Mouse (Mus musculus): ENCODE measurements at regions not wholly inside any gene's neighbourhood (a gene's known extent, or its start where the extent isn't known, plus 50 kb on each side); places are given as distances from the start of the nearest gene placed in this dataset.

- no peak for DNase-seq (ENCODE audit: low spot score)
Measured at GRCm38 (mm10) chr15:52095629-52096190, 1789.0 kb upstream of the Gm7489 start.

GRCm38 (mm10) chr15:52108761-52109160 lies 1775.9 kb upstream of the Gm7489 start:
- no peak for DNase-seq (ENCODE audit: low spot score)

- no peak for DNase-seq (ENCODE audit: low spot score)
Measured at GRCm38 (mm10) chr15:52114368-52115036, 1770.2 kb upstream of the Gm7489 start.

GRCm38 (mm10) chr15:52136693-52137092 lies 1748.0 kb upstream of the Gm7489 start:
- DNase-seq (ENCODE audit: low spot score) = no peak

GRCm38 (mm10) chr15:52153421-52153820 lies 1731.3 kb upstream of the Gm7489 start:
- no peak for DNase-seq (ENCODE audit: low spot score)

GRCm38 (mm10) chr15:52155784-52156183 lies 1728.9 kb upstream of the Gm7489 start:
- no peak for DNase-seq (ENCODE audit: low spot score)

- no peak for DNase-seq (ENCODE audit: low spot score)
Measured at GRCm38 (mm10) chr15:52156779-52157178, 1727.9 kb upstream of the Gm7489 start.

- peak; percentile 78 for DNase-seq (ENCODE audit: low spot score)
Measured at GRCm38 (mm10) chr15:52160181-52161088, 1724.3 kb upstream of the Gm7489 start.

GRCm38 (mm10) chr15:52161089-52161442 lies 1723.6 kb upstream of the Gm7489 start:
- DNase-seq (ENCODE audit: low spot score) = no peak

GRCm38 (mm10) chr15:52161568-52162316 lies 1723.0 kb upstream of the Gm7489 start:
- DNase-seq (ENCODE audit: low spot score) = no peak

- no peak for DNase-seq (ENCODE audit: low spot score)
Measured at GRCm38 (mm10) chr15:52166144-52166543, 1718.6 kb upstream of the Gm7489 start.

GRCm38 (mm10) chr15:52166595-52167443 lies 1717.9 kb upstream of the Gm7489 start:
- DNase-seq (ENCODE audit: low spot score) = no peak

GRCm38 (mm10) chr15:52167811-52168210 lies 1716.9 kb upstream of the Gm7489 start:
- no peak for DNase-seq (ENCODE audit: low spot score)

GRCm38 (mm10) chr15:52176951-52177350 lies 1707.8 kb upstream of the Gm7489 start:
- no peak for DNase-seq (ENCODE audit: low spot score)

GRCm38 (mm10) chr15:52178668-52179067 lies 1706.0 kb upstream of the Gm7489 start:
- no peak for DNase-seq (ENCODE audit: low spot score)

GRCm38 (mm10) chr15:52179379-52179778 lies 1705.3 kb upstream of the Gm7489 start:
- DNase-seq (ENCODE audit: low spot score) = no peak

GRCm38 (mm10) chr15:52191176-52191575 lies 1693.5 kb upstream of the Gm7489 start:
- no peak for DNase-seq (ENCODE audit: low spot score)

GRCm38 (mm10) chr15:52207271-52207670 lies 1677.4 kb upstream of the Gm7489 start:
- DNase-seq (ENCODE audit: low spot score) = no peak

GRCm38 (mm10) chr15:52232442-52232841 lies 1652.3 kb upstream of the Gm7489 start:
- DNase-seq (ENCODE audit: low spot score) = no peak

- no peak for DNase-seq (ENCODE audit: low spot score)
Measured at GRCm38 (mm10) chr15:52236220-52236619, 1648.5 kb upstream of the Gm7489 start.

GRCm38 (mm10) chr15:52242890-52243289 lies 1641.8 kb upstream of the Gm7489 start:
- no peak for DNase-seq (ENCODE audit: low spot score)

All from left cerebral cortex, adult 11 months (tissue).